Mouse (Mus musculus) MEL (cell line): ENCODE measurements around the gene Adcy10. TPM values are rescaled to one million over a fixed set of nuclear protein-coding genes. Genes with fewer than 3 reads are reported as not detected.

Experiments
- DNase-seq: peaks from one replicate; pipeline ENCODE4 v3.0.0; 2011; ENCODE audit warnings: low read depth, low spot score
- H3K27ac ChIP-seq: 2 replicates; pipeline ENCODE4 v1.5.1; 2012; ENCODE audit warnings: low read depth, mild to moderate bottlenecking, control low read depth, low read length, moderate library complexity; ENCODE audit not compliant: control insufficient read depth
- H3K27me3 ChIP-seq, 2 experiments: fragments of 150-350 bp in 1 of 2; sonication (generic) in 1 of 2; 2 replicates each; pipeline ENCODE4 v1.6.1; 2012; ENCODE audit warnings: low read length in 2 of 2, mild to moderate bottlenecking in 2 of 2, improper control_type of control experiment in 1 of 2, moderate library complexity in 1 of 2; ENCODE audit not compliant: insufficient read depth in 2 of 2, control insufficient read depth in 1 of 2
- H3K36me3 ChIP-seq, 2 experiments: 2 replicates each; pipeline ENCODE4 v1.6.1; 2012 to 2014; ENCODE audit warnings: low read length in 2 of 2, improper control_type of control experiment in 1 of 2, inconsistent platforms in 1 of 2, mild to moderate bottlenecking in 1 of 2; ENCODE audit not compliant: insufficient read depth in 2 of 2, control insufficient read depth in 1 of 2
- H3K4me1 ChIP-seq, 2 experiments: fragments of 150-350 bp in 1 of 2; sonication (generic) in 1 of 2; 2 replicates each; pipeline ENCODE4 v1.6.1; 2012; ENCODE audit warnings: low read length in 2 of 2, improper control_type of control experiment in 1 of 2, mild to moderate bottlenecking in 1 of 2; ENCODE audit not compliant: insufficient read depth in 2 of 2, control insufficient read depth in 1 of 2
- H3K4me3 ChIP-seq, 2 experiments: fragments of 150-350 bp in 1 of 2; sonication (generic) in 1 of 2; 2 replicates each; pipeline ENCODE4 v1.5.1; 2012; ENCODE audit warnings: low read depth in 2 of 2, low read length in 2 of 2, mild to moderate bottlenecking in 2 of 2, moderate library complexity in 2 of 2, control low read depth in 1 of 2, improper control_type of control experiment in 1 of 2; ENCODE audit not compliant: control insufficient read depth in 1 of 2, insufficient read depth in 1 of 2
- H3K79me2 ChIP-seq: 2 replicates; pipeline ENCODE4 v1.6.1; 2012; ENCODE audit warnings: mild to moderate bottlenecking, low read length, moderate library complexity; ENCODE audit not compliant: control insufficient read depth, poor library complexity, insufficient read depth
- H3K9ac ChIP-seq: 2 replicates; pipeline ENCODE4 v1.6.1; 2012; ENCODE audit warnings: low read depth, mild to moderate bottlenecking, control low read depth, low read length, moderate library complexity; ENCODE audit not compliant: control insufficient read depth, poor library complexity, severe bottlenecking
- H3K9me3 ChIP-seq: fragments of 150-350 bp; sonication (generic); replicated peaks from 2 replicates; pipeline ENCODE4 v1.6.1; 2012; ENCODE audit warnings: mild to moderate bottlenecking, low read length, improper control_type of control experiment, moderate library complexity; ENCODE audit not compliant: insufficient read depth
- BHLHE40 ChIP-seq: IDR thresholded peaks from 2 replicates; pipeline ENCODE4 v1.6.1; 2012; ENCODE audit warnings: low read depth, mild to moderate bottlenecking, inconsistent platforms, low read length, improper control_type of control experiment, borderline replicate concordance
- CHD1 ChIP-seq: IDR thresholded peaks from 2 replicates; pipeline ENCODE4 v1.6.1; 2012; ENCODE audit warnings: low read depth, mild to moderate bottlenecking, inconsistent platforms, low read length, improper control_type of control experiment
- CTCF ChIP-seq, 3 experiments: IDR thresholded peaks in 2 of 3; conservative IDR thresholded peaks in 1 of 3; 2 replicates each; pipeline ENCODE4 v1.5.1; 2011 to 2012; ENCODE audit warnings: low read length in 3 of 3, low read depth in 2 of 3, mild to moderate bottlenecking in 2 of 3, improper control_type of control experiment in 1 of 3, inconsistent platforms in 1 of 3, mixed read lengths in 1 of 3, moderate library complexity in 1 of 3; ENCODE audit not compliant: control insufficient read depth in 1 of 3, insufficient read depth in 1 of 3, poor library complexity in 1 of 3, severe bottlenecking in 1 of 3
- ETS1 ChIP-seq: IDR thresholded peaks from 2 replicates; pipeline ENCODE4 v1.6.1; 2012; ENCODE audit warnings: low read depth, mild to moderate bottlenecking, inconsistent platforms, low read length, improper control_type of control experiment, moderate library complexity
- GABPA ChIP-seq: IDR thresholded peaks from 2 replicates; pipeline ENCODE4 v1.6.1; 2012; ENCODE audit warnings: low read depth, mild to moderate bottlenecking, inconsistent platforms, low read length, improper control_type of control experiment, moderate library complexity
- GATA1 ChIP-seq: IDR thresholded peaks from 2 replicates; pipeline ENCODE4 v1.6.1; 2011; ENCODE audit warnings: low read depth, low read length, improper control_type of control experiment
- KAT2A ChIP-seq: conservative IDR thresholded peaks from 2 replicates; pipeline ENCODE4 v1.6.1; 2012; ENCODE audit warnings: low read depth, low read length, improper control_type of control experiment, inconsistent platforms
- MAFK ChIP-seq: IDR thresholded peaks from 2 replicates; pipeline ENCODE4 v1.6.1; 2011; ENCODE audit warnings: low read depth, mild to moderate bottlenecking, low read length, improper control_type of control experiment, borderline replicate concordance
- MYC ChIP-seq: IDR thresholded peaks from 2 replicates; pipeline ENCODE4 v1.6.1; 2011; ENCODE audit warnings: low read depth, mild to moderate bottlenecking, low read length, improper control_type of control experiment, moderate library complexity
- NELFE ChIP-seq: IDR thresholded peaks from 2 replicates; pipeline ENCODE4 v1.6.1; 2011; ENCODE audit warnings: low read depth, low read length, improper control_type of control experiment
- POLR2AphosphoS5 ChIP-seq: IDR thresholded peaks from 2 replicates; pipeline ENCODE4 v1.6.1; 2012; ENCODE audit warnings: low read depth, borderline replicate concordance, mild to moderate bottlenecking, inconsistent platforms, low read length, moderate library complexity, mixed read lengths
- RCOR1 ChIP-seq: IDR thresholded peaks from 2 replicates; pipeline ENCODE4 v1.6.1; 2012; ENCODE audit warnings: low read depth, mild to moderate bottlenecking, inconsistent platforms, low read length, improper control_type of control experiment
- SMC3 ChIP-seq: IDR thresholded peaks from 2 replicates; pipeline ENCODE4 v1.6.1; 2011; ENCODE audit warnings: low read depth, low read length, improper control_type of control experiment
- TAL1 ChIP-seq: IDR thresholded peaks from 2 replicates; pipeline ENCODE4 v1.6.1; 2012; ENCODE audit warnings: mild to moderate bottlenecking, inconsistent platforms, low read length, moderate library complexity, mixed read lengths
- UBTF ChIP-seq: IDR thresholded peaks from 2 replicates; pipeline ENCODE4 v1.6.1; 2012; ENCODE audit warnings: low read depth, mild to moderate bottlenecking, inconsistent platforms, low read length, improper control_type of control experiment, moderate library complexity, borderline replicate concordance; ENCODE audit not compliant: insufficient read depth
- USF1 ChIP-seq: IDR thresholded peaks from 2 replicates; pipeline ENCODE4 v1.6.1; 2014; ENCODE audit warnings: low read depth, mild to moderate bottlenecking, inconsistent platforms, low read length, improper control_type of control experiment, moderate library complexity
- USF2 ChIP-seq, 2 experiments: IDR thresholded peaks; 2 replicates each; pipeline ENCODE4 v1.6.1; 2011 to 2012; ENCODE audit warnings: improper control_type of control experiment in 2 of 2, low read length in 2 of 2, borderline replicate concordance in 1 of 2, inconsistent platforms in 1 of 2, low read depth in 1 of 2, mild to moderate bottlenecking in 1 of 2; ENCODE audit not compliant: insufficient read depth in 1 of 2
- ZKSCAN1 ChIP-seq: IDR thresholded peaks from 2 replicates; pipeline ENCODE4 v1.6.1; 2012; ENCODE audit warnings: low read depth, mild to moderate bottlenecking, inconsistent platforms, low read length, improper control_type of control experiment, moderate library complexity
- ZNF384 ChIP-seq: IDR thresholded peaks from 2 replicates; pipeline ENCODE4 v1.6.1; 2012; ENCODE audit warnings: low read depth, mild to moderate bottlenecking, inconsistent platforms, low read length, improper control_type of control experiment
- polyA plus RNA-seq, 2 experiments: library from polyadenylated mRNA; stranded (reverse) in 1 of 2; unstranded in 1 of 2; fragments of >175 nt in 1 of 2; fragments of >200 nt in 1 of 2; gene quantifications; 2 replicates each; pipeline versions ENCODE4 v1.2.1 to v1.2.4; 2012; ENCODE audit warnings: low replicate concordance in 2 of 2, low read depth in 1 of 2; ENCODE audit not compliant: insufficient read length in 2 of 2, insufficient read depth in 1 of 2, missing spikeins in 1 of 2
- total RNA-seq: library from RNA; depleted of rRNA; stranded (reverse); fragments of 300-350 nt; gene quantifications from 2 replicates; pipeline ENCODE4 v1.2.3, GENCODE M21; 2012

Adcy10 gene
- total and polyA plus RNA-seq, 3 experiments = not detected

DNA sequence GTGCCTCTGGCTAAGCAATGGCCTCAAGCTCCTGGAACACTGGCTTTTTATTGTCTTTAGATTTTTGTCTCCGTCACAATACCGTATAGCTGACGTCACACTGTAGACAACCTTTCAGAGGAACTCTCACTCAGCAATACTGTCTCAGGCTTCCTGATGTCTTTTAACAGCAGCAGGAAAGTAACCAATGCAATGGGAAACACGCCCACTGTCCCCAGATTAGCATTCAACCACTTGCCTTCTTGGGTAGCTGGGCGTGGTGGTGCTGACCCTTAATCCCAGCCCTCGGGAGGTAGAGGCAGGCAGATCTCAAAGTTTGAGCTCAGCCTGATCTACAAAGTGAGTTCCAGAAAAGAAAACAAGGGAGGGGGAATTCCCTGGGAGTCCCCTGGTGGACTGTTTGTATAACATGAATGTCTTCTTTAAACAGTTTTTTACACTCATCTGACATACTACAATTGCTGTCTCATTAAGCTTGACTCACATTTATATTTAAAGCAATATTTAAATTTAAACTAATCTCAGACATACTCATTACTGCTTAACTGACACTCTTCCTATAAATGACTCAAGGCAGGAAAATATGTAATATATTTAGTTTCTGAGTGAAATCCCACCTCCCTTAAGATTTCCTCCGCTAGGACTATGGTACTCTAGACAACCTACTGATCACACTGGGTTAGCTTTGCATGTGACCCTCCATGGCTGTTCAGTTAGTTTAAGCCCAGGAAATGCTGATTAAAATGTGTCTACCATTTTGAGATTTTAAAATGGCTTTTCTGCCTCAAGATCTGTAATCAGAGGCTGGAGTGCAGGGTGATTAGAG is 124.7 kb downstream of the Adcy10 start:
- Histone ChIP-seq H3K27me3 (no peaks in the 10 kb centered on the region), H3K4me3 (no peak overlapping the region), H3K9ac (no peak overlapping the region), H3K27ac (no peak overlapping the region), H3K79me2 (no peaks in the 10 kb centered on the region), H3K4me1 (0 out of 4 replicates have a peak, but pooled peaks cover 0 to 1% of the 10 kb centered on the region in 2 experiments), H3K9me3 (no peaks in the 10 kb centered on the region), H3K36me3 (peaks cover 0 to 3% of the 10 kb centered on the region in 2 experiments; a peak in 2 of 4 replicates)
- no peak for DNase-seq
- TF ChIP-seq POLR2AphosphoS5 = no peak
- TF ChIP-seq GABPA = no peak
- TF ChIP-seq BHLHE40 = no peak
- no peak for TF ChIP-seq ZKSCAN1
- TF ChIP-seq SMC3 = no peak
- no peak for TF ChIP-seq CHD1
- no peak for TF ChIP-seq MAFK
- no peak for TF ChIP-seq ETS1

DNA sequence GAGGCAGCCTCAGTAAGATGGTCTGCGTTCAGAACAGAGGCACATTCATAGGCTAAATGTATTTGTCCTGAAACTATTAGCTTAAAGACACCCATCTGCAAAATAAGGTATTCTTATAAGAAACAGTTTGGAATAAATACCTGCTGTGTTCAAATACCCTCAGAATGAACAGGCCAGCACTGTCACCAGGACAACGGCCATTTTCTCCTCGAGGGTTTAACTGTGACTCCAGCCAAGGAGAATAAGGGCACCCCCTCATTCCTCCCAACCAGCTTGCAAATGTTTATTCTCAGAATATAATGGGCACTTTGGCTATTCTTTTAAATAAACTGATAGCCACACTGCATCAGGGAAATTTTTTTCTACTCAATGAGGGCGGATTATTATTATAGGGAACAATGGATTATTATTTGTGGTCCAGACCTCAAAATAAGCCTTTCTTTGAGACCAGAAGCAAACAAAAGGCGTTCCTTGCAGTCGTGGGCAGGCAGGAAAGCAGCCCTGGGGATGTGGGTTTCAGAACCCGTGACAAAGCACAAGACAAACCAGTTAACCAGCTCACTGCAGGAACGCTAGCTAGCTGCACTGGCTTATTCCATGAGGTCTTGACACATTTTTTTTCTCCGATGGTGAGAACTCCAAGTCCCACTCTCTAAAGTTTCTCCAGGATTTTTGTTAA is 125.5 kb downstream of the Adcy10 start:
- Histone ChIP-seq H3K9me3 (no peaks in the 10 kb centered on the region), H3K9ac (no peak overlapping the region), H3K79me2 (no peaks in the 10 kb centered on the region), H3K4me1 (peaks cover 0 to 9% of the 10 kb centered on the region in 2 experiments; a peak in 2 of 4 replicates), H3K36me3 (peaks cover 0 to 10% of the 10 kb centered on the region in 2 experiments; a peak in 2 of 4 replicates), H3K27me3 (no peaks in the 10 kb centered on the region), H3K4me3 (no peak overlapping the region), H3K27ac (no peak overlapping the region)
- DNase-seq = no peak
- TF ChIP-seq RCOR1 (no peak), CTCF (IDR thresholded peaks at IDR 0.05 in 2 of 3, conservative IDR thresholded peaks at IDR 0.05 in 1 of 3; ENCODE audit: control insufficient read depth in 1 of 3, insufficient read depth in 1 of 3, low read depth in 2 of 3, low read length in 3 of 3, poor library complexity in 1 of 3, severe bottlenecking in 1 of 3) (no peak), GABPA (no peak), MYC (no peak), POLR2AphosphoS5 (no peak), USF2 (IDR thresholded peaks at IDR 0.05; ENCODE audit: borderline replicate concordance in 1 of 2, insufficient read depth in 1 of 2, low read depth in 1 of 2, low read length in 2 of 2) (no peak), NELFE (no peak), SMC3 (no peak), USF1 (no peak), UBTF (no peak), KAT2A (no peak), ZNF384 (no peak), ETS1 (no peak), TAL1 (no peak), GATA1 (no peak)
